ENCODE assay signal across 9 mouse cellular contexts in the genomic region with DNA sequence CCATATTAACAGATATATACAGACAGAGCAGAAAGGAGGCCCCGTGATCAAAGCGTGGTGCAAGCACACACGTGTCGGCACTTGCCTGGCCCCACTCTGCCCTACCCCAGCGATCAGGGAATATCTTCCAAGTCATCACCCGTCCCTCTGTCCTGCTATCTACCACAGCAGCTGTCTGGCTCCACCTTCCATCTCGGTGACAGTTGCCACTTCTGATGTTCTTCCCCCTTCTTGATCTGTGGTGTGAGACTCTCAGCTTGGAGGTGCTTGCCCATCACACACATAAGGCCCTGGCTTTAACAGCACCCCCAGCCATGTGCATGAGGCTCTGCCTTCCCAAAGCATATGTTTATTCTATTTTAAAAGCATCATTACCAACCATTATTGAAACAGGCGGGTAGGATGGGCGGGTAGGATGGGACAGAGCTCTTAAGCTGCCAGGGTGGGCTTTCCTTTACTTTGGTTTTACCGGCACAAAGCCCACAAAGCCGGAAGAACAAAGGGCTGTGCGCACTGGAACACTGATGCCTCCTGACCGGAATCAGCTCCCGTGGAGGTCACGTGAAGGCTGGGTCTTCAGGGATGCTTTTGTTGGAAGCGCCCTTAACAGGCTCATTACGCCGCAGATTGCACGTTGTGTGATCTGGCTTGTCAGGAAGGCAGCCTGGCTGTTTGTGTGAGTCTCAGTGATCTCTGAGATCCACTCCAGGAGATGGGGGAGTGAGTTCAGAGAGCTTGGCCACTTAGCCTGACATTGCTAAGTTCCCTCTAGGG. TPM values are rescaled to one million over a fixed set of nuclear protein-coding genes. Genes with fewer than 3 reads are reported as not detected.
DNase-seq lines count a peak whose midpoint lies in the region; ATAC-seq lines count a peak whose summit lies in the region.
"Had no signal": no experiment of that assay in that cellular context is flagged by ENCODE, and none has a peak within 500 bp of the region (broad histone marks: within the 10 kb centered on the region; RNA-seq: fewer than 3 reads in every experiment).

No protein-coding gene starts in this region.

- no peaks in the 10 kb centered on the region for H3K4me1 ChIP-seq in lung, embryonic 15.5 days
- peaks cover 13% of the 10 kb centered on the region for H3K4me1 ChIP-seq in forebrain, embryonic 15.5 days
- no peaks in the 10 kb centered on the region for H3K4me1 ChIP-seq in stomach, embryonic 15.5 days

- peak; percentile 36; the same call in 1 of the 2 replicates for ATAC-seq in lung, embryonic 15.5 days (ENCODE audit: borderline replicate concordance, extremely low read depth, low FRiP score, low TSS enrichment)
- peak; percentile 76 for ATAC-seq in forebrain, embryonic 15.5 days (replicated peaks)
- peak; percentile 85 for ATAC-seq in megakaryocyte-erythroid progenitor cell, adult 5-6 weeks (replicated peaks; ENCODE audit: low FRiP score, low TSS enrichment, poor library complexity, severe bottlenecking)
- ATAC-seq in stomach, embryonic 15.5 days (ENCODE audit: insufficient read depth, low FRiP score, low read depth): peak; percentile 94
- ATAC-seq: Patski had no signal

- no peaks in the 10 kb centered on the region for H3K36me3 ChIP-seq in lung, embryonic 15.5 days
- H3K36me3 ChIP-seq in forebrain, embryonic 15.5 days: no peaks in the 10 kb centered on the region
- H3K36me3 ChIP-seq in stomach, embryonic 15.5 days: no peaks in the 10 kb centered on the region

- H3K9me3 ChIP-seq in lung, embryonic 15.5 days: no peaks in the 10 kb centered on the region
- no peaks in the 10 kb centered on the region for H3K9me3 ChIP-seq in forebrain, embryonic 15.5 days
- no peaks in the 10 kb centered on the region for H3K9me3 ChIP-seq in stomach, embryonic 15.5 days

- 61% methylated on average over 19 of the region's 19 CpGs for WGBS in lung, embryonic 15.5 days
- WGBS in forebrain, embryonic 15.5 days: 20% methylated on average over 19 of the region's 19 CpGs
- 56% methylated on average over 19 of the region's 19 CpGs for WGBS in stomach, embryonic 15.5 days

- H3K27me3 ChIP-seq in lung, embryonic 15.5 days: no peaks in the 10 kb centered on the region
- no peaks in the 10 kb centered on the region for H3K27me3 ChIP-seq in forebrain, embryonic 15.5 days
- H3K27me3 ChIP-seq in stomach, embryonic 15.5 days (replicated peaks): no peaks in the 10 kb centered on the region
- H3K27me3 ChIP-seq: Patski had no signal

- no peak for DNase-seq in lung, postnatal 25 days (ENCODE audit: low spot score)
- no peak for DNase-seq in adrenal gland, adult 2 months
- no peak for DNase-seq in gastrocnemius, adult 18-20 months (ENCODE audit: low spot score)
- DNase-seq in lung, postnatal 10 days: no peak

- no peak overlapping the region for H3K4me2 ChIP-seq in lung, embryonic 15.5 days
- peak overlapping the region; percentile 29 for H3K4me2 ChIP-seq in forebrain, embryonic 15.5 days (replicated peaks)
- H3K4me2 ChIP-seq in stomach, embryonic 15.5 days: no peak overlapping the region

- no peak overlapping the region for H3K27ac ChIP-seq in lung, embryonic 15.5 days
- H3K27ac ChIP-seq in forebrain, embryonic 15.5 days (replicated peaks): peak overlapping the region; percentile 60
- H3K27ac ChIP-seq in stomach, embryonic 15.5 days: no peak overlapping the region

- H3K4me3 ChIP-seq in lung, embryonic 15.5 days: no peak overlapping the region
- no peak overlapping the region for H3K4me3 ChIP-seq in forebrain, embryonic 15.5 days
- no peak overlapping the region for H3K4me3 ChIP-seq in stomach, embryonic 15.5 days (replicated peaks)

- no peak overlapping the region for H3K9ac ChIP-seq in lung, embryonic 15.5 days
- peak overlapping the region; percentile 19 for H3K9ac ChIP-seq in forebrain, embryonic 15.5 days (replicated peaks)
- H3K9ac ChIP-seq in stomach, embryonic 15.5 days: no peak overlapping the region

RNA-seq across cellular contexts. Expression of a gene that starts 34.4 kb away (rescaled TPM):
- polyA plus RNA-seq in lung, embryonic 15.5 days (2015; fragmentation: Nextera tagmentation; extraction: Ambion mirVana): 1.5 and 2.0 TPM in 2 replicates
- 3.1 TPM in 2 replicates for polyA plus RNA-seq in forebrain, embryonic 15.5 days (2015; fragmentation: Nextera tagmentation; extraction: Ambion mirVana)
- 14.2 and 15.2 TPM in 2 replicates for total RNA-seq in megakaryocyte-erythroid progenitor cell, adult 5-6 weeks (2014; fragmentation: Nextera tagmentation)
- 19.0 and 24.1 TPM in 2 replicates for total RNA-seq in megakaryocyte-erythroid progenitor cell, adult 5-6 weeks (2017)
- polyA plus RNA-seq in stomach, embryonic 15.5 days (2015; fragmentation: Nextera tagmentation; extraction: Ambion mirVana): 1.2 and 1.4 TPM in 2 replicates
- total RNA-seq in adrenal gland, adult 2 months (2021): 10 to 100 TPM; 40.3 to 70.3 TPM
- 35.2 and 40.2 TPM in 2 replicates for polyA plus RNA-seq in adrenal gland, adult 2 months (2012; rRNA removed)
- total RNA-seq in gastrocnemius, adult 18-20 months (2021): under 1 TPM; 0.66 to 0.88 TPM

Comparison
In these comparisons a context has a peak if more than half of its experiments do, and no peak if none do; other contexts are left out.
1. ATAC-seq: peak in every context shown above with its lines; median percentile 94 in stomach, embryonic 15.5 days; 85 in megakaryocyte-erythroid progenitor cell, adult 5-6 weeks; 76 in forebrain, embryonic 15.5 days; 36 in lung, embryonic 15.5 days.